8 mouse cellular contexts compared by ENCODE assay signal in genomic region chr1:53296581-53297383, GRCm38 (mm10). TPM values are rescaled to one million over a fixed set of nuclear protein-coding genes. Genes with fewer than 3 reads are reported as not detected.
DNase-seq lines count a peak whose midpoint lies in the region; ATAC-seq and TF ChIP-seq lines count a peak whose summit lies in the region.

Gene Pms1 (minus strand): TSS chr1:53297018.
Gene Ormdl1 (plus strand): TSS chr1:53297095.
Gene Gm28778 (plus strand): TSS chr1:53297111.

- in situ Hi-C loops in CH12.LX (cut with MboI; ENCODE audit: low pct_ligation_motif_present, low pct_unique_long_range_greater_than_20kb, low sequenced_read_pairs): no loop called here

- TF ChIP-seq EP300 in CH12.LX (IDR thresholded peaks at IDR 0.05; ENCODE audit: low read length): no peak

- peak within 1 kb of the TSS; percentile 83 for H3K9ac ChIP-seq in CH12.LX (ENCODE audit: insufficient read depth, low read depth)
- H3K9ac ChIP-seq in forebrain, embryonic 11.5 days (ENCODE audit: low read length): peak within 1 kb of the TSS; percentile 91
- H3K9ac ChIP-seq in heart, embryonic 16.5 days (ENCODE audit: low read length): peak within 1 kb of the TSS; percentile 95
- H3K9ac ChIP-seq in liver, embryonic 15.5 days: peak within 1 kb of the TSS; percentile 79
- peak within 1 kb of the TSS; percentile 76 for H3K9ac ChIP-seq in neural tube, embryonic 12.5 days

- no peak for TF ChIP-seq RAD21 in CH12.LX (IDR thresholded peaks at IDR 0.05; ENCODE audit: low read depth, low read length)

- H3K4me2 ChIP-seq in CH12.LX (ENCODE audit: insufficient read depth, low read depth, poor library complexity, severe bottlenecking): peak within 1 kb of the TSS; percentile 89
- peak within 1 kb of the TSS; percentile 63 for H3K4me2 ChIP-seq in forebrain, embryonic 11.5 days (ENCODE audit: low read depth, low read length, severe bottlenecking)
- peak within 1 kb of the TSS; percentile 85 for H3K4me2 ChIP-seq in heart, embryonic 16.5 days (ENCODE audit: low read depth, low read length)
- peak within 1 kb of the TSS; percentile 84 for H3K4me2 ChIP-seq in liver, embryonic 15.5 days
- H3K4me2 ChIP-seq in neural tube, embryonic 12.5 days (replicated peaks): peak within 1 kb of the TSS; percentile 60

- no peaks in the 10 kb centered on the region for H3K9me3 ChIP-seq in CH12.LX (replicated peaks; ENCODE audit: low read length)
- no peaks in the 10 kb centered on the region for H3K9me3 ChIP-seq in forebrain, embryonic 11.5 days (ENCODE audit: control insufficient read depth, low read length)
- H3K9me3 ChIP-seq in heart, embryonic 16.5 days (replicated peaks; ENCODE audit: control insufficient read depth, low read length): no peaks in the 10 kb centered on the region
- no peaks in the 10 kb centered on the region for H3K9me3 ChIP-seq in liver, embryonic 15.5 days (replicated peaks)
- H3K9me3 ChIP-seq in neural tube, embryonic 12.5 days: no peaks in the 10 kb centered on the region

- H3K36me3 ChIP-seq in CH12.LX (replicated peaks in 1 of 2; ENCODE audit: control insufficient read depth in 1 of 2, insufficient read depth in 1 of 2, low read length in 1 of 2): peaks cover 9 to 46% of the 10 kb centered on the region in 2 experiments
- H3K36me3 ChIP-seq in forebrain, embryonic 11.5 days (ENCODE audit: control insufficient read depth, insufficient read depth, low read length): no peaks in the 10 kb centered on the region
- peaks cover 2% of the 10 kb centered on the region; the same call in 1 of the 2 replicates for H3K36me3 ChIP-seq in heart, embryonic 16.5 days (ENCODE audit: control insufficient read depth, insufficient read depth)
- H3K36me3 ChIP-seq in liver, embryonic 15.5 days (replicated peaks): peaks cover 8% of the 10 kb centered on the region
- H3K36me3 ChIP-seq in neural tube, embryonic 12.5 days: peaks cover 2% of the 10 kb centered on the region; the same call in 1 of the 2 replicates

- H3K27ac ChIP-seq in CH12.LX (ENCODE audit: insufficient read depth, low read depth): peak within 1 kb of the TSS; percentile 76
- peak within 1 kb of the TSS; percentile 81 for H3K27ac ChIP-seq in forebrain, embryonic 11.5 days (ENCODE audit: low read depth, low read length)
- peak within 1 kb of the TSS; percentile 93 for H3K27ac ChIP-seq in heart, embryonic 16.5 days (ENCODE audit: low read length)
- peak within 1 kb of the TSS; percentile 91 for H3K27ac ChIP-seq in liver, embryonic 15.5 days (replicated peaks)
- H3K27ac ChIP-seq in neural tube, embryonic 12.5 days: peak within 1 kb of the TSS; percentile 70; the same call in 1 of the 2 replicates

- peaks cover 2 to 49% of the 10 kb centered on the region in 2 experiments; a peak in 3 of 4 replicates for H3K4me1 ChIP-seq in CH12.LX (ENCODE audit: control insufficient read depth in 1 of 2, insufficient read depth in 2 of 2)
- no peaks in the 10 kb centered on the region for H3K4me1 ChIP-seq in forebrain, embryonic 11.5 days (replicated peaks; ENCODE audit: control insufficient read depth, insufficient read depth, low read length)
- peaks cover 4% of the 10 kb centered on the region; the same call in 1 of the 2 replicates for H3K4me1 ChIP-seq in heart, embryonic 16.5 days (ENCODE audit: control insufficient read depth, insufficient read depth, low read length)
- peaks cover 14% of the 10 kb centered on the region for H3K4me1 ChIP-seq in liver, embryonic 15.5 days (replicated peaks)
- 0 out of 2 replicates have a peak, but pooled peaks cover 4% of the 10 kb centered on the region for H3K4me1 ChIP-seq in neural tube, embryonic 12.5 days

- H3K79me2 ChIP-seq in CH12.LX (replicated peaks; ENCODE audit: control insufficient read depth, extremely low read depth, insufficient read depth, poor library complexity, severe bottlenecking): peaks cover 14% of the 10 kb centered on the region; the same call in 1 of the 2 replicates

- no peaks in the 10 kb centered on the region for H3K27me3 ChIP-seq in CH12.LX (replicated peaks)
- no peaks in the 10 kb centered on the region for H3K27me3 ChIP-seq in forebrain, embryonic 11.5 days (ENCODE audit: control insufficient read depth, insufficient read depth, low read length)
- H3K27me3 ChIP-seq in heart, embryonic 16.5 days (ENCODE audit: control insufficient read depth, insufficient read depth, low read length): no peaks in the 10 kb centered on the region
- no peaks in the 10 kb centered on the region for H3K27me3 ChIP-seq in liver, embryonic 15.5 days
- no peaks in the 10 kb centered on the region for H3K27me3 ChIP-seq in neural tube, embryonic 12.5 days (replicated peaks)

- ATAC-seq in forebrain, embryonic 11.5 days (replicated peaks; ENCODE audit: low FRiP score): peak; percentile 100
- ATAC-seq in heart, embryonic 16.5 days (replicated peaks; ENCODE audit: extremely low read depth, insufficient read depth, low FRiP score): peak; percentile 99
- ATAC-seq in liver, embryonic 15.5 days (ENCODE audit: insufficient read depth): peak; percentile 100
- ATAC-seq in neural tube, embryonic 12.5 days (ENCODE audit: low FRiP score, low read depth): peak; percentile 100

- peak within 1 kb of the TSS; percentile 77 to 91 (median 86) for H3K4me3 ChIP-seq in CH12.LX (replicated peaks in 1 of 3; ENCODE audit: low read depth in 2 of 3, low read length in 2 of 3, poor library complexity in 1 of 3)
- H3K4me3 ChIP-seq in forebrain, embryonic 11.5 days (ENCODE audit: low read depth, low read length): peak within 1 kb of the TSS; percentile 80
- H3K4me3 ChIP-seq in heart, embryonic 16.5 days (ENCODE audit: low read length): peak within 1 kb of the TSS; percentile 96
- peak within 1 kb of the TSS; percentile 79 for H3K4me3 ChIP-seq in liver, embryonic 15.5 days (replicated peaks)
- peak within 1 kb of the TSS; percentile 84 for H3K4me3 ChIP-seq in neural tube, embryonic 12.5 days

- DNase-seq in CH12.LX (ENCODE audit: extremely low read depth): peak; percentile 91
- DNase-seq in c-Kit-positive CD71-positive TER-119-negative erythroid progenitor cells, embryonic 14.5 days (ENCODE audit: low read depth): peak; percentile 86
- DNase-seq in forebrain, embryonic 11.5 days (ENCODE audit: low spot score): peak; percentile 96
- peak; percentile 96 to 97 for DNase-seq in kidney, postnatal 36 days
- DNase-seq in telencephalon, adult 2 months (ENCODE audit: low read depth, low spot score): peak; percentile 92

- under 1% methylated on average over 66 of the region's 66 CpGs for WGBS in forebrain, embryonic 11.5 days
- WGBS in heart, embryonic 16.5 days: under 1% methylated on average over 65 of the region's 66 CpGs
- WGBS in liver, embryonic 15.5 days (ENCODE audit: insufficient replicate concordance): under 1% methylated on average over 66 of the region's 66 CpGs
- under 1% methylated on average over 66 of the region's 66 CpGs for WGBS in neural tube, embryonic 12.5 days

- TF ChIP-seq CTCF in CH12.LX (conservative IDR thresholded peaks at IDR 0.05 in 1 of 2, IDR thresholded peaks at IDR 0.05 in 1 of 2; ENCODE audit: low read depth in 2 of 2, low read length in 2 of 2): no peak

- peak; percentile 96 for TF ChIP-seq POLR2A in CH12.LX (IDR thresholded peaks at IDR 0.05; ENCODE audit: low read depth, low read length)

- dilution Hi-C loops in CH12.LX (cut with MboI; ENCODE audit: extremely low pct_ligation_motif_present, extremely low pct_unique_long_range_greater_than_20kb, low sequenced_read_pairs): no loop called here

TF ChIP-seq in CH12.LX, 34 proteins besides CTCF, POLR2A, EP300 and RAD21 (continues in another document):
- TF ChIP-seq USF1 (IDR thresholded peaks at IDR 0.05; ENCODE audit: low read depth, low read length) (no peak), ETS1 (conservative IDR thresholded peaks at IDR 0.05; ENCODE audit: low read depth, low read length) (0 out of 2 replicates have a peak, but pooled peaks have one; percentile 14), UBTF (IDR thresholded peaks at IDR 0.05; ENCODE audit: low read depth, low read length) (peak; percentile 65), MEF2A (IDR thresholded peaks at IDR 0.05; ENCODE audit: borderline replicate concordance, low read depth, low read length) (peak; percentile 57; the same call in 1 of the 2 replicates), HCFC1 (IDR thresholded peaks at IDR 0.05; ENCODE audit: low read depth, low read length) (peak; percentile 66), IRF4 (IDR thresholded peaks at IDR 0.05; ENCODE audit: low read depth, low read length) (peak; percentile 50; the same call in 1 of the 2 replicates), TCF12 (IDR thresholded peaks at IDR 0.05; ENCODE audit: low read depth, low read length) (peak; percentile 92), CHD1 (IDR thresholded peaks at IDR 0.05; ENCODE audit: low read depth, low read length) (no peak), SMC3 (IDR thresholded peaks at IDR 0.05; ENCODE audit: low read depth, low read length) (no peak)

RNA-seq across cellular contexts. Expression of gene Pms1, which starts in this region (rescaled TPM):
- total RNA-seq in CH12.LX (2012; rRNA removed): 16.8 and 19.5 TPM in 2 replicates
- total RNA-seq in CH12.LX (2014; rRNA removed): 23.2 and 25.3 TPM in 2 replicates
- 16.1 and 16.7 TPM in 2 replicates for polyA plus RNA-seq in CH12.LX (2012; ENCODE audit: insufficient read length, low read depth)
- 26.8 and 30.0 TPM in 2 replicates for polyA plus RNA-seq in forebrain, embryonic 11.5 days (2014; fragmentation: Nextera tagmentation; extraction: Ambion mirVana)
- polyA plus RNA-seq in heart, embryonic 16.5 days (2015; fragmentation: Nextera tagmentation; extraction: Ambion mirVana): 9.4 and 10.3 TPM in 2 replicates
- 7.4 TPM in 2 replicates for polyA plus RNA-seq in liver, embryonic 15.5 days (2015; fragmentation: Nextera tagmentation; extraction: Ambion mirVana)
- 15.9 and 18.7 TPM in 2 replicates for polyA plus RNA-seq in neural tube, embryonic 12.5 days (2016; fragmentation: Nextera tagmentation; extraction: Ambion mirVana)

RNA-seq across cellular contexts. Expression of gene Ormdl1, which starts in this region (rescaled TPM):
- total RNA-seq in CH12.LX (2012; rRNA removed) (21.6 and 24.8 TPM in 2 replicates), CH12.LX (2014; rRNA removed) (62.2 and 69.0 TPM in 2 replicates)
- polyA plus RNA-seq in CH12.LX (2012; ENCODE audit: insufficient read length, low read depth): 23.2 and 24.3 TPM in 2 replicates
- polyA plus RNA-seq in forebrain, embryonic 11.5 days (2014; fragmentation: Nextera tagmentation; extraction: Ambion mirVana): 91.2 and 96.9 TPM in 2 replicates
- 28.6 and 31.2 TPM in 2 replicates for polyA plus RNA-seq in heart, embryonic 16.5 days (2015; fragmentation: Nextera tagmentation; extraction: Ambion mirVana)
- polyA plus RNA-seq in liver, embryonic 15.5 days (2015; fragmentation: Nextera tagmentation; extraction: Ambion mirVana): 25.2 and 28.6 TPM in 2 replicates
- 62.2 and 64.5 TPM in 2 replicates for polyA plus RNA-seq in neural tube, embryonic 12.5 days (2016; fragmentation: Nextera tagmentation; extraction: Ambion mirVana)

RNA-seq across cellular contexts. Expression of gene Gm28778, which starts in this region (rescaled TPM):
- total RNA-seq in CH12.LX (2012; rRNA removed) (not detected in 2 replicates), CH12.LX (2014; rRNA removed) (not detected in 2 replicates)
- 1.5 TPM in 1 of 2 replicates, not detected in the other for polyA plus RNA-seq in CH12.LX (2012; ENCODE audit: insufficient read length, low read depth)
- 0.95 TPM in 1 of 2 replicates, not detected in the other for polyA plus RNA-seq in forebrain, embryonic 11.5 days (2014; fragmentation: Nextera tagmentation; extraction: Ambion mirVana)
- polyA plus RNA-seq in heart, embryonic 16.5 days (2015; fragmentation: Nextera tagmentation; extraction: Ambion mirVana): not detected in 2 replicates
- not detected in 2 replicates for polyA plus RNA-seq in liver, embryonic 15.5 days (2015; fragmentation: Nextera tagmentation; extraction: Ambion mirVana)
- not detected in 2 replicates for polyA plus RNA-seq in neural tube, embryonic 12.5 days (2016; fragmentation: Nextera tagmentation; extraction: Ambion mirVana)

Comparison
In these comparisons a context has a peak if more than half of its experiments do, and no peak if none do; other contexts are left out.
1. Peak in every context shown above with its lines: DNase-seq, ATAC-seq, H3K4me3 ChIP-seq and H3K27ac ChIP-seq.